ENCODE assay signal across 22 mouse cellular contexts in the genomic region with DNA sequence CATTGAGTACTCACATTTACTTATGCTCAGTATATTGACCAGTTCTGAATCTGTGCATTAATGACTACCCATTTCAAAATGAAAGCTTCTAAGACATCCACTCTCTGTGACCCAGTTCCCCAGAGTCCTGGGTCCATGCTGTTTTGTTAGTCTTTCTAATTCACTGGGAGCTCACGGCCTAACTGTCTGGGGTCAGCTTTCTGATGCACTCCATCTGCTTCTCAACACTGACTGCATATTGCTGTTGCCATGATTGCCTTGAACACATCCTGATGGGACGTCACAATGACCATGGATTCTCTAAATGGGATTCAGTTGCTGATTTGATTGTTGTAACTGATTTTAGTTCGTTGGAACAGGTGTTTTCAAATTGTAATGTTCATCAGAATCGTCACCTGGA. TPM values are rescaled to one million over a fixed set of nuclear protein-coding genes. Genes with fewer than 3 reads are reported as not detected.
DNase-seq lines count a peak whose midpoint lies in the region; ATAC-seq and TF ChIP-seq lines count a peak whose summit lies in the region.
"Had no signal": no experiment of that assay in that cellular context is flagged by ENCODE, and none has a peak within 500 bp of the region (broad histone marks: within the 10 kb centered on the region; RNA-seq: fewer than 3 reads in every experiment).

No protein-coding gene starts in this region.

- H3K9ac ChIP-seq in kidney, postnatal 0 days (ENCODE audit: low read depth, low read length) = no peak overlapping the region
- no peak overlapping the region for H3K9ac ChIP-seq in kidney, embryonic 16.5 days (replicated peaks; ENCODE audit: low read length)

- H3K4me1 ChIP-seq in kidney, postnatal 0 days (replicated peaks; ENCODE audit: insufficient read depth, low read length) = no peaks in the 10 kb centered on the region
- 0 out of 2 replicates have a peak, but pooled peaks cover 2% of the 10 kb centered on the region for H3K4me1 ChIP-seq in kidney, embryonic 16.5 days (ENCODE audit: insufficient read depth, low read length)

- no peak for TF ChIP-seq CTCF in kidney, postnatal 0 days (IDR thresholded peaks at IDR 0.05; ENCODE audit: low read depth)

- H3K4me2 ChIP-seq in kidney, postnatal 0 days (ENCODE audit: low read length) = no peak overlapping the region
- no peak overlapping the region for H3K4me2 ChIP-seq in kidney, embryonic 16.5 days (replicated peaks; ENCODE audit: low read depth, low read length)

- no peak for ATAC-seq in kidney, postnatal 0 days (replicated peaks; ENCODE audit: low FRiP score, low read depth)
- no peak for ATAC-seq in kidney, embryonic 16.5 days (ENCODE audit: low FRiP score, low TSS enrichment)
- ATAC-seq: activated CD4-positive, CD25-positive, alpha-beta regulatory T cell, adult 4 months; CD4-positive, CD25-positive, alpha-beta regulatory T cell, adult 4 months; Patski had no signal

- peak; percentile 59 for DNase-seq in heart, adult 11 months
- no peak for DNase-seq in heart, adult 9 months (ENCODE audit: low spot score in 2 of 2)
- peak; percentile 42 for DNase-seq in kidney, postnatal 0 days (ENCODE audit: low spot score)
- DNase-seq in kidney, adult 18-20 months = no peak
- DNase-seq in kidney, postnatal 10 days = peak; percentile 60
- no peak for DNase-seq in kidney, postnatal 4 days
- peak; percentile 49 for DNase-seq in kidney, postnatal 14 days
- DNase-seq: adrenal gland, adult 2 months; adrenal gland, adult 8-10 months; adrenal gland, postnatal 10 days; adrenal gland, postnatal 14 days; adrenal gland, postnatal 25 days; adrenal gland, postnatal 36 days; B cell, adult 2 months; cerebellum, adult 11 months; cerebellum, adult 11-12 months had no signal

- no peaks in the 10 kb centered on the region for H3K27me3 ChIP-seq in kidney, postnatal 0 days (ENCODE audit: insufficient read depth, low read length)
- H3K27me3 ChIP-seq in kidney, embryonic 16.5 days (ENCODE audit: insufficient read depth, low read length) = no peaks in the 10 kb centered on the region
- H3K27me3 ChIP-seq: CH12.LX, Patski had no signal

- 63% methylated on average over 4 of the region's 4 CpGs for WGBS in kidney, postnatal 0 days
- WGBS in kidney, embryonic 16.5 days = 60% methylated on average over 4 of the region's 4 CpGs

- H3K9me3 ChIP-seq in kidney, postnatal 0 days (replicated peaks; ENCODE audit: low read length) = no peaks in the 10 kb centered on the region
- H3K9me3 ChIP-seq in kidney, embryonic 16.5 days (ENCODE audit: low read length) = no peaks in the 10 kb centered on the region
- H3K9me3 ChIP-seq: G1E had no signal

- H3K27ac ChIP-seq in kidney, postnatal 0 days = no peak overlapping the region
- no peak overlapping the region for H3K27ac ChIP-seq in kidney, embryonic 16.5 days (ENCODE audit: low read length)

- H3K4me3 ChIP-seq in kidney, postnatal 0 days (replicated peaks; ENCODE audit: low read depth, low read length) = no peak overlapping the region
- no peak overlapping the region for H3K4me3 ChIP-seq in kidney, embryonic 16.5 days (ENCODE audit: low read length)

- no peaks in the 10 kb centered on the region for H3K36me3 ChIP-seq in kidney, postnatal 0 days (ENCODE audit: insufficient read depth, low read length)
- no peaks in the 10 kb centered on the region for H3K36me3 ChIP-seq in kidney, embryonic 16.5 days (ENCODE audit: insufficient read depth, low read length)
- H3K36me3 ChIP-seq: G1E had no signal

RNA-seq across cellular contexts. Expression of a gene that starts 56.6 kb away (rescaled TPM):
- 1.0 TPM in 2 replicates for polyA plus RNA-seq in kidney, postnatal 0 days (2015; fragmentation: Nextera tagmentation; extraction: Ambion mirVana)
- polyA plus RNA-seq in kidney, embryonic 16.5 days (2015; fragmentation: Nextera tagmentation; extraction: Ambion mirVana) = 0.78 and 1.0 TPM in 2 replicates
- polyA plus RNA-seq: activated CD4-positive, CD25-positive, alpha-beta regulatory T cell, adult 4 months; CD4-positive, CD25-positive, alpha-beta regulatory T cell, adult 4 months; G1E had no signal

Comparison
In these comparisons a context has a peak if more than half of its experiments do, and no peak if none do; other contexts are left out.
1. DNase-seq: peak in heart, adult 11 months (single experiment), kidney, postnatal 0 days (single experiment), kidney, postnatal 10 days (single experiment) and kidney, postnatal 14 days (single experiment); none in heart, adult 9 months (0 of 2), kidney, adult 18-20 months (single experiment) and kidney, postnatal 4 days (0 of 2).